8 mouse cellular contexts compared by ENCODE assay signal in the genomic region with DNA sequence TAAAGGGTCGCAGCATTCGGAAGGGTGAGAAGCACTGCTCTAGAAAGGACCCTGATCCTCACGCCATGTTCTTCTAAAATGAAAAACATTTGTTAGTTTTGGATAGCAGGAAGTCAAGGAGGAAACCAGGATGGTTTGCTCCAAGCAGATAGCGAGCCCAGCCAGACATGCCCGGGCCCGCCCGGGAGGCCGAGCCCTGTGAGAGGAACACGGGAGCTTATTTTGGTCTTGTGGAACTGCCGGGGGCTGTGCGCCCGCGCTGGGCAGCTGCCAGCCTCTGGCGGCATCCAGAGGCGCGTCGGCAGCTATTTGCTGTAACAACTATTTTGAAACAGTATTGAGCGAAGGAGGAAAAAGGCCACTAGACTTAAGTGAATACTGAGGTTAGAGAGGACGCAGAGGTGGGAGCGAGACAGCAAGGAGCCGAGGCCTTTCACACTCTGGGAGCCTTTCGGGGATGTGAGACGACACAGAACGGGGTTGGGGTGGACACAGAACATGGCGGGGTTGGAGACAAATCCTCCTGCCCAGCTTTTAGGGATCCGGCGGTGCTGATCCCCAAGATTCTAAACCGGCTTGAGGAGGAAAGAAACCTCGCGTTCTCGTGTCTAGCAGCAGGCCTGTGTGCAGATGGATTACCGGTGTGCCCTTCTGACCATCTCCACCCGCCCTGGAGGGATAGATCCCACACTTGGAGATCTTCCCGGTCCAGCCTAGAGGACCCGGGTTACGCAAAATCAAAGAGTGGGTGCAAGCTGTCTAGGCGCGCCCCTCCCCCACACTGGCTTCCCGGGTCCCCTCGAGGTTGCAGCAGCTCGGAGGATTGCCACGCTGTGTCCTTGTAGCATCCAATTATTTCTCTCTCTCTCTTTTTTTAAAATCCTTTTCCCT. TPM values are rescaled to one million over a fixed set of nuclear protein-coding genes. Genes with fewer than 3 reads are reported as not detected.
DNase-seq lines count a peak whose midpoint lies in the region; ATAC-seq and TF ChIP-seq lines count a peak whose summit lies in the region.

No protein-coding gene starts in this region.

- no peak for TF ChIP-seq CTCF in liver, adult 2 months (IDR thresholded peaks at IDR 0.05; ENCODE audit: low read depth, low read length)

- peaks cover 18% of the 10 kb centered on the region; the same call in 1 of the 2 replicates for H3K79me2 ChIP-seq in liver, adult 2 months (ENCODE audit: control insufficient read depth, insufficient read depth, low read length)

- H3K4me1 ChIP-seq in liver, adult 2 months (ENCODE audit: control insufficient read depth, insufficient read depth, low read length), result peaks cover 6% of the 10 kb centered on the region
- H3K4me1 ChIP-seq in neural tube, embryonic 11.5 days (ENCODE audit: control insufficient read depth, insufficient read depth, low read length), result peaks cover 52% of the 10 kb centered on the region

- ATAC-seq in neural tube, embryonic 11.5 days (ENCODE audit: insufficient read depth, low FRiP score, low TSS enrichment), result no peak

- H3K4me2 ChIP-seq in neural tube, embryonic 11.5 days (ENCODE audit: low read depth), result peak overlapping the region; percentile 98

- DNase-seq in ovary, postnatal 36 days (ENCODE audit: low spot score), result peak; percentile 81
- no peak for DNase-seq in ovary, postnatal 14 days (ENCODE audit: low spot score)
- peak; percentile 73 for DNase-seq in embryo, embryonic 11 days
- DNase-seq in heart, adult 8-10 months (ENCODE audit: low spot score), result peak; percentile 79
- peak; percentile 80 to 87 for DNase-seq in kidney, adult 8-10 months
- peak; percentile 92 for DNase-seq in liver, adult 2 months (ENCODE audit: extremely low read depth, low read depth, low spot score)
- DNase-seq in neural tube, embryonic 11.5 days (ENCODE audit: low spot score), result peak; percentile 66
- peak; percentile 70 for DNase-seq in urinary bladder, adult 2 months (ENCODE audit: low spot score)

- no peaks in the 10 kb centered on the region for H3K9me3 ChIP-seq in neural tube, embryonic 11.5 days (ENCODE audit: control insufficient read depth, low read length)

- H3K27me3 ChIP-seq in liver, adult 2 months (ENCODE audit: control insufficient read depth, insufficient read depth, low read length), result no peaks in the 10 kb centered on the region
- no peaks in the 10 kb centered on the region for H3K27me3 ChIP-seq in neural tube, embryonic 11.5 days (ENCODE audit: control insufficient read depth, insufficient read depth, low read length)

- H3K27ac ChIP-seq in liver, adult 2 months (replicated peaks; ENCODE audit: insufficient read depth, low read depth, low read length), result peak overlapping the region; percentile 69
- peak overlapping the region; percentile 99 for H3K27ac ChIP-seq in neural tube, embryonic 11.5 days (ENCODE audit: low read depth, low read length)

- WGBS in liver, adult 2 months, result 5% methylated on average over 42 of the region's 42 CpGs
- under 1% methylated on average over 42 of the region's 42 CpGs for WGBS in neural tube, embryonic 11.5 days

- H3K36me3 ChIP-seq in liver, adult 2 months (ENCODE audit: control insufficient read depth, insufficient read depth, low read length), result no peaks in the 10 kb centered on the region
- no peaks in the 10 kb centered on the region for H3K36me3 ChIP-seq in neural tube, embryonic 11.5 days (ENCODE audit: control insufficient read depth, insufficient read depth, low read length)

- H3K9ac ChIP-seq in liver, adult 2 months (ENCODE audit: low read depth, low read length), result peak overlapping the region; percentile 54
- peak overlapping the region; percentile 100 for H3K9ac ChIP-seq in neural tube, embryonic 11.5 days (ENCODE audit: low read length)

- peak overlapping the region; percentile 90 for H3K4me3 ChIP-seq in liver, adult 2 months (ENCODE audit: insufficient read depth, low read depth, low read length)
- H3K4me3 ChIP-seq in neural tube, embryonic 11.5 days (ENCODE audit: low read depth, low read length), result peak overlapping the region; percentile 97

- no peak for TF ChIP-seq POLR2A in liver, adult 2 months (IDR thresholded peaks at IDR 0.05; ENCODE audit: extremely low read depth, insufficient read depth, low read length)

RNA-seq across cellular contexts. Expression of a gene that starts 2.6 kb away (rescaled TPM):
- 10 to 100 TPM in 2 of 4 experiments, 1 to 10 TPM in 2; 6.2 to 12.6 (median 9.3) TPM for total RNA-seq in heart, adult 8-10 months (2022)
- total RNA-seq in liver, adult 2 months (2014; rRNA removed), result 1.2 and 1.5 TPM in 2 replicates
- 3.4 and 3.5 TPM in 2 replicates for polyA plus RNA-seq in liver, adult 2 months (2012; rRNA removed)
- 19.7 and 22.7 TPM in 2 replicates for polyA plus RNA-seq in neural tube, embryonic 11.5 days (2014; fragmentation: Nextera tagmentation; extraction: Ambion mirVana)
- 4.3 and 8.2 TPM in 2 replicates for polyA plus RNA-seq in urinary bladder, adult 2 months (2012; rRNA removed)
